Mouse (Mus musculus): ENCODE measurements at regions not wholly inside any gene's neighbourhood (a gene's known extent, or its start where the extent isn't known, plus 50 kb on each side); places are given as distances from the start of the nearest gene placed in this dataset.

DNA sequence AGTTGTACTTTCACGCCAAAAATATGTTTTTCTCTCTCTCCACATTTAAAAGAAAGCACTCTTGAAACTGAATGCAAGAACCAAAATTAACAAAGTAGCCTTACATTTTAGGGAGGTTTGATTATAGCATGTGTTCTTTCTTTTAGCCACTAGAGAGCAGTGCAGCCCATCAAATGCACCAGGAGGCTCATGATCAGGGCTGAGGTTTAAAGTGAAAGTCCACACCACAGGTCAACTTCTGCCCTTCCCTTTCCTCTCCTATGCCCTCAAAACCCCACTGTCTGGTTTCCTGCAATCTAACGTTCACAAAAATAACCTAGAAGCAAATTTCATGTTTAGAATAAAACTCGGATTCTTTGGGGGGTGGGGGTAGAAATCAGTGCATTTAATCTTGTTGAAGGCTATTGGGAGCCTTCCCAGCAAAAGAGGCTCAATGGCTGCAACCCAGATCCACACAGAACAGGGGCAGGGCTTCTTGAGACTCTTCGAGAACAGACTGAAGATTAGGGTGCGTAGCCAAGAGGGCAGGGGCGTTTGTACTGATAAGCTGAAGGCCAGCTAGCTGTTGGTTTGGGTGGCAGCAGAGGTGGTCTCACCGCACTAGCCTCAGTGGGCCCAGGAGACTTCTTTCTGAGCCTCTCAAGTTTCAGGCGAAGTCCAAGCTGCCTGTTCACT, 59.3 kb upstream of the Zfp770 start:
- Histone ChIP-seq H3K27me3 (ENCODE audit: control insufficient read depth, insufficient read depth, insufficient read length) (peaks cover 8% of the 10 kb centered on the region), H3K79me2 (ENCODE audit: control insufficient read depth, insufficient read depth) (no peaks in the 10 kb centered on the region), H3ac (ENCODE audit: control insufficient read depth, insufficient read length, low read depth) (no peak overlapping the region), H3K4me3 (ENCODE audit: insufficient read depth, poor library complexity, severe bottlenecking) (no peak overlapping the region), H3K36me3 (ENCODE audit: control insufficient read depth, insufficient read depth) (no peaks in the 10 kb centered on the region), H3K79me3 (ENCODE audit: low read depth) (no peaks in the 10 kb centered on the region)
- TF ChIP-seq MYOG (IDR thresholded peaks at IDR 0.05; ENCODE audit: control insufficient read depth, extremely low read depth, insufficient read length) (no peak), USF1 (IDR thresholded peaks at IDR 0.05; ENCODE audit: low read depth) (no peak), CTCF (IDR thresholded peaks at IDR 0.05; ENCODE audit: control insufficient read depth, insufficient read depth, insufficient read length) (peak; percentile 2), CEBPB (IDR thresholded peaks at IDR 0.05; ENCODE audit: low read depth) (no peak)

DNA sequence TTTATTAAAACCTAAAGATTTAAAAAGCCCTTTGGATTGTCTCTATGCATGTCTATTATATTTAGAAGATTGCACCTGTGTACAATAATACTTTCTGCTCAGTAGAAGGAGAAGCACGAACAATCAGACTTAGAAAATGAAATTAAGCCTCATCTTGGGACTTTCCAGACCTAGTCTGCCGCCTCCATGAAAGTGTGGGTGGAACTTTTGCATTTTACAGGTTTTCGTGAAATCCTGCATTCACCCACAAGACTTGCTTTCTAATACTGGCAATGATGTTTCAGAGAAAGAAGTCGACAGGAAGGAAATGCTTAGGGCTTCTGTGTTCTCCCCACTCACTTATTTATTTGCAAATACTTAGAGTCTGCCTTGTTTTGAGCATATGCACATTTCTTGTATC, 58.3 kb upstream of the Zfp770 start:
- H3K36me3 ChIP-seq (ENCODE audit: control insufficient read depth, insufficient read depth) = no peaks in the 10 kb centered on the region
- no peak for TF ChIP-seq MYOD1 (IDR thresholded peaks at IDR 0.05; ENCODE audit: control insufficient read depth, insufficient read length, low read depth)
- TF ChIP-seq CTCF (IDR thresholded peaks at IDR 0.05; ENCODE audit: control insufficient read depth, insufficient read depth, insufficient read length) = no peak
- no peak for TF ChIP-seq FOSL1 (IDR thresholded peaks at IDR 0.05; ENCODE audit: insufficient read depth, low read length, poor library complexity, severe bottlenecking)
- TF ChIP-seq CEBPB (IDR thresholded peaks at IDR 0.05; ENCODE audit: low read depth) = no peak
- TF ChIP-seq MAX (IDR thresholded peaks at IDR 0.05) = no peak
- no peak for TF ChIP-seq MYOG (IDR thresholded peaks at IDR 0.05; ENCODE audit: control insufficient read depth, extremely low read depth, insufficient read length)
- TF ChIP-seq USF1 (IDR thresholded peaks at IDR 0.05; ENCODE audit: low read depth) = no peak
- no peaks in the 10 kb centered on the region for H3K79me2 ChIP-seq (ENCODE audit: control insufficient read depth, insufficient read depth)
- peaks cover 8% of the 10 kb centered on the region for H3K27me3 ChIP-seq (ENCODE audit: control insufficient read depth, insufficient read depth, insufficient read length)
- no peak overlapping the region for H3K4me3 ChIP-seq (ENCODE audit: insufficient read depth, poor library complexity, severe bottlenecking)
- H3ac ChIP-seq (ENCODE audit: control insufficient read depth, insufficient read length, low read depth) = no peak overlapping the region
- no peaks in the 10 kb centered on the region for H3K79me3 ChIP-seq (ENCODE audit: low read depth)
